Mouse (Mus musculus): ENCODE results near the gene Ckap5. TPM values are rescaled to one million over a fixed set of nuclear protein-coding genes. Genes with fewer than 3 reads are reported as not detected.

Gene Ckap5
- polyA plus RNA-seq, 2 experiments, result 20.6 to 35.9 TPM

GRCm38 (mm10) chr2:91508076-91508475 is 18.5 kb upstream of the Ckap5 start:
- TF ChIP-seq CTCF (IDR thresholded peaks at IDR 0.05; ENCODE audit: low read depth) (no peak), EP300 (IDR thresholded peaks at IDR 0.05; ENCODE audit: low read depth) (no peak)
- no peak for DNase-seq (ENCODE audit: low read depth in 3 of 3, low spot score in 3 of 3)
- Histone ChIP-seq H3K4me3 (ENCODE audit: insufficient read depth in 1 of 2, low read depth in 2 of 2, low read length in 2 of 2) (no peak overlapping the region), H3K27ac (no peak overlapping the region), H3K4me1 (replicated peaks; ENCODE audit: control insufficient read depth in 2 of 2, insufficient read depth in 2 of 2, low read length in 1 of 2) (no peaks in the 10 kb centered on the region), H3K9me3 (ENCODE audit: control insufficient read depth, low read length) (no peaks in the 10 kb centered on the region), H3K27me3 (ENCODE audit: control insufficient read depth, insufficient read depth, low read length) (no peaks in the 10 kb centered on the region), H3K36me3 (replicated peaks; ENCODE audit: control insufficient read depth, insufficient read depth, low read depth) (no peaks in the 10 kb centered on the region), H3K9ac (replicated peaks) (no peak overlapping the region), H3K4me2 (ENCODE audit: low read depth) (no peak overlapping the region)
- ATAC-seq (ENCODE audit: insufficient read depth), result no peak
- WGBS (ENCODE audit: insufficient replicate concordance), result 66% methylated on average over 8 of the region's 8 CpGs

- no peak for DNase-seq (ENCODE audit: low read depth in 3 of 3, low spot score in 3 of 3)
- H3K27me3 ChIP-seq (ENCODE audit: control insufficient read depth, insufficient read depth, low read length), result no peaks in the 10 kb centered on the region
- 10% methylated on average over 2 of the region's 2 CpGs for WGBS (ENCODE audit: insufficient replicate concordance)
These were observed 9.4 kb upstream of the Ckap5 start for GRCm38 (mm10) chr2:91517186-91517585.

GRCm38 (mm10) chr2:91527147-91527486 is 555 bp downstream of the Ckap5 start:
- Histone ChIP-seq H3K36me3 (replicated peaks; ENCODE audit: control insufficient read depth, insufficient read depth, low read depth) (peaks cover 9% of the 10 kb centered on the region), H3K9ac (replicated peaks) (peak overlapping the region; percentile 91)

More at GRCm38 (mm10) chr2:91517186-91517585, 9.4 kb upstream of the Ckap5 start:
- Histone ChIP-seq H3K9ac (replicated peaks) (no peak overlapping the region), H3K4me1 (replicated peaks; ENCODE audit: control insufficient read depth in 2 of 2, insufficient read depth in 2 of 2, low read length in 1 of 2) (peaks cover 0 to 5% of the 10 kb centered on the region in 2 experiments; a peak in 2 of 4 replicates), H3K27ac (no peak overlapping the region), H3K36me3 (replicated peaks; ENCODE audit: control insufficient read depth, insufficient read depth, low read depth) (no peaks in the 10 kb centered on the region), H3K4me2 (ENCODE audit: low read depth) (no peak overlapping the region), H3K9me3 (ENCODE audit: control insufficient read depth, low read length) (no peaks in the 10 kb centered on the region), H3K4me3 (ENCODE audit: insufficient read depth in 1 of 2, low read depth in 2 of 2, low read length in 2 of 2) (no peak overlapping the region)
- peak; percentile 39; the same call in 1 of the 2 replicates for ATAC-seq (ENCODE audit: insufficient read depth)
- TF ChIP-seq EP300 (IDR thresholded peaks at IDR 0.05; ENCODE audit: low read depth) (no peak), CTCF (IDR thresholded peaks at IDR 0.05; ENCODE audit: low read depth) (no peak)

GRCm38 (mm10) chr2:91537588-91538205 is 11.1 kb downstream of the Ckap5 start:
- DNase-seq (ENCODE audit: low read depth in 3 of 3, low spot score in 3 of 3) (peak; percentile 76 to 78 (median 78)), ATAC-seq (ENCODE audit: insufficient read depth) (peak; percentile 99)
- Histone ChIP-seq H3K4me3 (ENCODE audit: insufficient read depth in 1 of 2, low read depth in 2 of 2, low read length in 2 of 2) (peak overlapping the region; percentile 55 to 56), H3K9me3 (ENCODE audit: control insufficient read depth, low read length) (no peaks in the 10 kb centered on the region), H3K27ac (peak overlapping the region; percentile 29), H3K4me1 (replicated peaks; ENCODE audit: control insufficient read depth in 2 of 2, insufficient read depth in 2 of 2, low read length in 1 of 2) (peaks cover 6 to 11% of the 10 kb centered on the region in 2 experiments), H3K9ac (replicated peaks) (peak overlapping the region; percentile 51), H3K36me3 (replicated peaks; ENCODE audit: control insufficient read depth, insufficient read depth, low read depth) (no peaks in the 10 kb centered on the region; the same call in 1 of the 2 replicates), H3K27me3 (ENCODE audit: control insufficient read depth, insufficient read depth, low read length) (no peaks in the 10 kb centered on the region), H3K4me2 (ENCODE audit: low read depth) (peak overlapping the region; percentile 89)
- WGBS (ENCODE audit: insufficient replicate concordance), result 2% methylated on average over 17 of the region's 17 CpGs
- TF ChIP-seq CTCF (IDR thresholded peaks at IDR 0.05; ENCODE audit: low read depth) (peak; percentile 40; the same call in 1 of the 2 replicates), EP300 (IDR thresholded peaks at IDR 0.05; ENCODE audit: low read depth) (no peak)

More at GRCm38 (mm10) chr2:91527147-91527486, 555 bp downstream of the Ckap5 start:
- peak overlapping the region; percentile 89 to 91 for H3K4me3 ChIP-seq (ENCODE audit: insufficient read depth in 1 of 2, low read depth in 2 of 2, low read length in 2 of 2)
- TF ChIP-seq CTCF (IDR thresholded peaks at IDR 0.05; ENCODE audit: low read depth) (no peak), EP300 (IDR thresholded peaks at IDR 0.05; ENCODE audit: low read depth) (no peak)
- DNase-seq (ENCODE audit: low read depth in 3 of 3, low spot score in 3 of 3) (peak in 2 of 3 experiments; percentile 6 to 13), ATAC-seq (ENCODE audit: insufficient read depth) (no peak; the same call in none of the 2 replicates)
- under 1% methylated on average over 15 of the region's 15 CpGs for WGBS (ENCODE audit: insufficient replicate concordance)
- H3K27ac ChIP-seq, result peak overlapping the region; percentile 54
- H3K4me2 ChIP-seq (ENCODE audit: low read depth), result peak overlapping the region; percentile 64
- H3K4me1 ChIP-seq (replicated peaks; ENCODE audit: control insufficient read depth in 2 of 2, insufficient read depth in 2 of 2, low read length in 1 of 2), result peaks cover 6 to 11% of the 10 kb centered on the region in 2 experiments
- no peaks in the 10 kb centered on the region for H3K9me3 ChIP-seq (ENCODE audit: control insufficient read depth, low read length)
- H3K27me3 ChIP-seq (ENCODE audit: control insufficient read depth, insufficient read depth, low read length), result no peaks in the 10 kb centered on the region

GRCm38 (mm10) chr2:91568125-91568524 is 41.6 kb downstream of the Ckap5 start:
- no peaks in the 10 kb centered on the region for H3K9me3 ChIP-seq (ENCODE audit: control insufficient read depth, low read length)
- WGBS (ENCODE audit: insufficient replicate concordance), result 82% methylated on average over 2 of the region's 2 CpGs
- H3K27me3 ChIP-seq (ENCODE audit: control insufficient read depth, insufficient read depth, low read length), result no peaks in the 10 kb centered on the region
- ATAC-seq (ENCODE audit: insufficient read depth) (no peak), DNase-seq (ENCODE audit: low read depth in 3 of 3, low spot score in 3 of 3) (no peak)
- no peaks in the 10 kb centered on the region for H3K4me1 ChIP-seq (replicated peaks; ENCODE audit: control insufficient read depth in 2 of 2, insufficient read depth in 2 of 2, low read length in 1 of 2)
- H3K9ac ChIP-seq (replicated peaks), result no peak overlapping the region
- no peak overlapping the region for H3K4me3 ChIP-seq (ENCODE audit: insufficient read depth in 1 of 2, low read depth in 2 of 2, low read length in 2 of 2)
- no peak for TF ChIP-seq EP300 (IDR thresholded peaks at IDR 0.05; ENCODE audit: low read depth)
- TF ChIP-seq CTCF (IDR thresholded peaks at IDR 0.05; ENCODE audit: low read depth), result no peak
- no peak overlapping the region for H3K27ac ChIP-seq
- H3K36me3 ChIP-seq (replicated peaks; ENCODE audit: control insufficient read depth, insufficient read depth, low read depth), result peaks cover 66% of the 10 kb centered on the region
- H3K4me2 ChIP-seq (ENCODE audit: low read depth), result no peak overlapping the region

Measured in liver, embryonic 14.5 days (tissue).